Mouse (Mus musculus) liver, embryonic 14.5 days (tissue): ENCODE measurements around the gene Trap1. TPM values are rescaled to one million over a fixed set of nuclear protein-coding genes. Genes with fewer than 3 reads are reported as not detected.
"Not testable (repeated sequence)": the region's sequence is repeated elsewhere in the genome, so short reads cannot be mapped to it uniquely, and the experiment has no call there.

ENCODE experiments used
- ATAC-seq: fragments of 200-750 bp; cut with Nextera tagmentation; 2 replicates; pipeline ENCODE4 v1.8.0; 2017; ENCODE audit warnings: moderate number of reproducible peaks, mild to moderate bottlenecking, moderate library complexity; ENCODE audit not compliant: insufficient read depth
- DNase-seq, 3 experiments: peaks; one replicate each; pipeline ENCODE4 v3.0.0-alpha.2; 2012 to 2013; ENCODE audit warnings: low read depth in 3 of 3, low spot score in 3 of 3
- H3K27ac ChIP-seq: fragments of 300-500 bp; sonication (generic); 2 replicates; pipeline ENCODE4 v1.5.1; 2014; ENCODE audit warnings: moderate library complexity, mild to moderate bottlenecking, control low read depth, inconsistent platforms
- H3K27me3 ChIP-seq: fragments of 300-500 bp; sonication (generic); 2 replicates; pipeline ENCODE4 v1.6.1; 2014; ENCODE audit warnings: mild to moderate bottlenecking, low read length, moderate library complexity; ENCODE audit not compliant: control insufficient read depth, insufficient read depth
- H3K36me3 ChIP-seq: fragments of 300-500 bp; sonication (generic); replicated peaks from 2 replicates; pipeline ENCODE4 v1.6.1; 2014; ENCODE audit warnings: low read depth; ENCODE audit not compliant: control insufficient read depth, insufficient read depth
- H3K4me1 ChIP-seq, 2 experiments: fragments of 200-500 bp in 1 of 2; fragments of 300-500 bp in 1 of 2; sonication (generic) in 1 of 2; replicated peaks; 2 replicates each; pipeline ENCODE4 v1.6.1; 2012 to 2014; ENCODE audit warnings: antibody characterized with exemption in 1 of 2, inconsistent platforms in 1 of 2, low read length in 1 of 2; ENCODE audit not compliant: control insufficient read depth in 2 of 2, insufficient read depth in 2 of 2
- H3K4me2 ChIP-seq: fragments of 300-500 bp; sonication (generic); 2 replicates; pipeline ENCODE4 v1.6.1; 2014; ENCODE audit warnings: low read depth, mild to moderate bottlenecking, control low read depth, moderate library complexity
- H3K4me3 ChIP-seq, 2 experiments: fragments of 200-500 bp in 1 of 2; fragments of 300-500 bp in 1 of 2; sonication (generic) in 1 of 2; 2 replicates each; pipeline ENCODE4 v1.5.1; 2012 to 2014; ENCODE audit warnings: low read depth in 2 of 2, low read length in 2 of 2, mild to moderate bottlenecking in 2 of 2, control low read depth in 1 of 2, inconsistent platforms in 1 of 2, moderate library complexity in 1 of 2; ENCODE audit not compliant: insufficient read depth in 1 of 2
- H3K9ac ChIP-seq: fragments of 300-500 bp; sonication (generic); replicated peaks from 2 replicates; pipeline ENCODE4 v1.6.1; 2014; ENCODE audit warnings: mild to moderate bottlenecking, control low read depth, moderate library complexity
- H3K9me3 ChIP-seq: fragments of 300-500 bp; sonication (generic); 2 replicates; pipeline ENCODE4 v1.6.1; 2016; ENCODE audit warnings: low read length, mixed read lengths; ENCODE audit not compliant: control insufficient read depth
- CTCF ChIP-seq: IDR thresholded peaks from 2 replicates; pipeline ENCODE4 v1.5.1; 2016; ENCODE audit warnings: antibody characterized with exemption, low read depth, control low read depth
- EP300 ChIP-seq: IDR thresholded peaks from 2 replicates; pipeline ENCODE4 v1.6.1; 2016; ENCODE audit warnings: antibody characterized with exemption, low read depth
- WGBS: fragments of 180-500 bp; shearing (Covaris S2); extraction: QIAGEN DNeasy Blood & Tissue Kit; methylation state at CpG from one replicate; pipeline ENCODE4 v1.1.7; 2014; ENCODE audit not compliant: insufficient replicate concordance; 5-methylcytosine and 5-hydroxymethylcytosine counted together
- polyA plus RNA-seq, 2 experiments: library from polyadenylated mRNA; depleted of rRNA in 1 of 2; stranded (reverse) in 1 of 2; unstranded in 1 of 2; fragments of >200 nt; fragmentation: Nextera tagmentation in 1 of 2; extraction: Ambion mirVana in 1 of 2; gene quantifications; 2 replicates each; pipeline versions ENCODE4 v1.2.1 to v1.2.3; 2012 to 2014

Trap1 gene
- polyA plus RNA-seq, 2 experiments = 65.9 to 78.5 TPM

DNA sequence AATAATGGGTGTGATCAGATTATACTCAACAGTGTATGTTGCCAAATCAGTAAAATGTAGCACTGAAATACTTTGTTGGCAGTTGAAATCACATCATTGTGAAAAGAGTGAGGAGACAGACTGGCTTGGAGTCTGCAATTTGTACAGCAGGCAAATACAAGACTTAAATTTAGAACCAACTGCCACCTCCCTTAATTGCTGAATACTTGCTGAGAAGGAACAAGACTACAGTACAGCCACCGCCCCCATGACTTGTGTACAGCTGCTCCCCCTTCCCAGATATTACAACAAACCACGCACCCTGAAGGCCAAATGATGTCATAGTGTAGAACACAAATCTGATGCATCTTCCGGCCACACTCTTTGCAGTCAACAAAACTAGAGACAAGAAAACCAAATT is 18.5 kb upstream of the Trap1 start:
- Histone ChIP-seq H3K4me1 (peaks cover 0 to 6% of the 10 kb centered on the region in 2 experiments; a peak in 2 of 4 replicates), H3K27ac (no peak overlapping the region), H3K9me3 (no peaks in the 10 kb centered on the region), H3K9ac (no peak overlapping the region), H3K27me3 (no peaks in the 10 kb centered on the region), H3K36me3 (peaks cover 44% of the 10 kb centered on the region), H3K4me3 (no peak overlapping the region), H3K4me2 (no peak overlapping the region)
- TF ChIP-seq CTCF (no peak), EP300 (no peak)
- DNase-seq (no peak), ATAC-seq (no peak)
- 74% methylated on average over 3 of the region's 3 CpGs for WGBS

DNA sequence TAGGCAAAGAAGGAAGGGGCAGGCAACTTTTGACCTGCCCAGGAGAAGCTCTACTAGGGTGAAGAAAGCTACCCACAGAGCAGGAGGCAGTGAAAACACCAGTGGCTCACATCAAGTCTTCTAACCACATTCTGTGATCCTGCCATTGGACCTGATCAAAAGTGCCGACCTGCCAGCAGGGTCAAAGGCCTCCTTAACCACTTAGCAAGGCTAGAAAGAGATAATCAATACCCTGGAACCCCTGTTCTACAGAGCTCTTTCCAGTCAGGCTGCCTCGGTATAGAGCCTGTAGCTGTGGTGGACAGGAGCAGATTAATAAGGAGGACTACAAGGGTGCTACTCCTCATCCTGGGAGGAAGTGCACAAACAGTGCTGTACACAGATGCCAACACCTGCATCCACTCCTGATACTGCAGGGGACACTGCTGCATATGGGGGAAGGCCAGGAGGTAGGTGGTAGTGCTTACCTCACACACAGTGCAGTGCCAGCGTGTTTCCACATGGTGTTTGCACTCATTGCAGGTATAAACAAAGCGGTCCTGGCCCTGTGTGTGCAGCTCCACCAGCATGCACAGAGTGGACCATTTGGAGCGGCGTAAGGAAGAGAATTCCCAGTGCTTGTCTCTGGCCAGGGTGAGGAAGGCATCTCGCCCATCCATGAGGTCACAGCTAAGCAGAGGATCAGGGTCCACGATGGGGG is 9.7 kb upstream of the Trap1 start:
- TF ChIP-seq EP300 = no peak
- no peak for TF ChIP-seq CTCF
- no peaks in the 10 kb centered on the region for H3K27me3 ChIP-seq
- ATAC-seq (peak; percentile 42), DNase-seq (no peak)
- peaks cover 62% of the 10 kb centered on the region for H3K36me3 ChIP-seq
- no peak overlapping the region for H3K9ac ChIP-seq
- H3K4me3 ChIP-seq = no peak overlapping the region
- 74% methylated on average over 8 of the region's 8 CpGs for WGBS
- no peak overlapping the region for H3K27ac ChIP-seq
- no peak overlapping the region for H3K4me2 ChIP-seq
- no peaks in the 10 kb centered on the region for H3K4me1 ChIP-seq
- no peaks in the 10 kb centered on the region for H3K9me3 ChIP-seq

DNA sequence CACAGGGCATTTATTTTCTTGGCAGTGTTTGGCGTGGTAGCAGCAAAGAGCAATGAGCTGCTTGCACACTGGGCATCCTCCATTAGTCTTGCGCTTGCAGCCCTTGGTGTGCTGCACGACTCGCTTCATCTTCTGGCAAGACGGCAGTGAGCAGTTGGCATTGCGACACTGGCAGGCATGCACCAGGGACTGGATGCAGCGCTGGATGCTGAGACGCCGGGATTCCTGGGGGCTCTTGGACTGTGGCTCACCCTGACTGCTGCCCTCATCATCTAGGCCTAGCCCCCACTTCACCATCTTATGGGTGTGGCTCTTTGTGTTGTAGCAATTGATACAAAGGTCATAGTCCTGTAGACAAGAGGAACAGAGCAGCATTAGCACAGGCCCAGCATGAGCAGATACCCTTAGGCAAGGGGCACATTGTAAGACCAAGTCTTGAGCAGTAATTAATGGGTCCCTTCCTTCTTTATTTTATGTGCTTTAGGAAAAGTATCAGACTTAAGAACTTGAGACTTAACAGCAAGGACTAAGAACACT is 8.3 kb upstream of the Trap1 start:
- DNase-seq (no peak), ATAC-seq (no peak)
- no peak overlapping the region for H3K9ac ChIP-seq
- 92% methylated on average over 9 of the region's 9 CpGs for WGBS
- TF ChIP-seq CTCF (no peak), EP300 (no peak)
- no peak overlapping the region for H3K4me3 ChIP-seq
- H3K4me1 ChIP-seq = no peaks in the 10 kb centered on the region
- H3K27ac ChIP-seq = no peak overlapping the region
- no peaks in the 10 kb centered on the region for H3K27me3 ChIP-seq
- peaks cover 49% of the 10 kb centered on the region for H3K36me3 ChIP-seq
- no peak overlapping the region for H3K4me2 ChIP-seq
- H3K9me3 ChIP-seq = no peaks in the 10 kb centered on the region

- Histone ChIP-seq H3K4me2 (no peak overlapping the region), H3K9me3 (no peaks in the 10 kb centered on the region), H3K27me3 (no peaks in the 10 kb centered on the region), H3K27ac (no peak overlapping the region), H3K36me3 (peaks cover 49% of the 10 kb centered on the region), H3K4me3 (no peak overlapping the region), H3K9ac (no peak overlapping the region), H3K4me1 (no peaks in the 10 kb centered on the region)
- TF ChIP-seq CTCF = no peak
- no peak for TF ChIP-seq EP300
- WGBS = 85% methylated on average over 7 of the region's 7 CpGs
- ATAC-seq = no peak
- no peak for DNase-seq
These were observed 7.4 kb upstream of the Trap1 start for GRCm38 (mm10) chr16:4085051-4085450.

- ATAC-seq, H3K27ac ChIP-seq, H3K4me3 ChIP-seq, H3K9ac ChIP-seq, H3K27me3 ChIP-seq, H3K9me3 ChIP-seq, DNase-seq, H3K4me2 ChIP-seq: not testable (repeated sequence)
- Histone ChIP-seq H3K4me1 (peaks cover 14% of the 10 kb centered on the region in 2 experiments), H3K36me3 (peaks cover 16% of the 10 kb centered on the region)
- 46% methylated on average over 3 of the region's 3 CpGs for WGBS
These were observed 2.8 kb upstream of the Trap1 start for GRCm38 (mm10) chr16:4080419-4080818.
